Mouse (Mus musculus): Measurements from ENCODE around the gene Camta2. TPM values are rescaled to one million over a fixed set of nuclear protein-coding genes. Genes with fewer than 3 reads are reported as not detected.

Camta2 gene
- 12.8 and 14.1 TPM in 2 replicates for polyA plus RNA-seq (2015; fragmentation: Nextera tagmentation; extraction: Ambion mirVana)

- Histone ChIP-seq H3K27me3 (no peaks in the 10 kb centered on the region), H3K9me3 (replicated peaks) (no peaks in the 10 kb centered on the region), H3K27ac (peak within 1 kb of the TSS; percentile 92), H3K4me1 (peaks cover 22% of the 10 kb centered on the region), H3K4me2 (peak within 1 kb of the TSS; percentile 89), H3K9ac (peak within 1 kb of the TSS; percentile 72), H3K4me3 (replicated peaks) (peak within 1 kb of the TSS; percentile 81), H3K36me3 (peaks cover 32% of the 10 kb centered on the region)
- under 1% methylated on average over 55 of the region's 55 CpGs for WGBS
- peak; percentile 91 for ATAC-seq (replicated peaks; ENCODE audit: low FRiP score)
These were observed at the start of gene Camta2 for GRCm38 (mm10) chr11:70687601-70688199. Gene Camta2 (minus strand): TSS chr11:70688105.

GRCm38 (mm10) chr11:70733256-70733655 is 45.4 kb upstream of the Camta2 start:
- WGBS = 68% methylated on average over 5 of the region's 5 CpGs
- Histone ChIP-seq H3K36me3 (peaks cover 11% of the 10 kb centered on the region), H3K27ac (no peak overlapping the region), H3K9ac (no peak overlapping the region), H3K27me3 (no peaks in the 10 kb centered on the region), H3K4me2 (no peak overlapping the region), H3K4me3 (replicated peaks) (no peak overlapping the region), H3K4me1 (no peaks in the 10 kb centered on the region), H3K9me3 (replicated peaks) (no peaks in the 10 kb centered on the region)
- no peak for ATAC-seq (replicated peaks; ENCODE audit: low FRiP score)

GRCm38 (mm10) chr11:70731178-70731577 is 43.3 kb upstream of the Camta2 start:
- Histone ChIP-seq H3K9ac (no peak overlapping the region), H3K9me3 (replicated peaks) (no peaks in the 10 kb centered on the region), H3K27me3 (no peaks in the 10 kb centered on the region), H3K4me3 (replicated peaks) (no peak overlapping the region), H3K4me2 (no peak overlapping the region), H3K36me3 (peaks cover 32% of the 10 kb centered on the region), H3K4me1 (no peaks in the 10 kb centered on the region), H3K27ac (no peak overlapping the region)
- ATAC-seq (replicated peaks; ENCODE audit: low FRiP score) = no peak
- WGBS = 67% methylated on average over 5 of the region's 5 CpGs

GRCm38 (mm10) chr11:70730427-70731038 is 42.6 kb upstream of the Camta2 start:
- Histone ChIP-seq H3K4me1 (no peaks in the 10 kb centered on the region), H3K27ac (no peak overlapping the region), H3K4me3 (replicated peaks) (no peak overlapping the region), H3K9ac (no peak overlapping the region), H3K4me2 (no peak overlapping the region), H3K27me3 (no peaks in the 10 kb centered on the region), H3K9me3 (replicated peaks) (no peaks in the 10 kb centered on the region), H3K36me3 (peaks cover 39% of the 10 kb centered on the region)
- WGBS = 81% methylated on average over 9 of the region's 9 CpGs
- ATAC-seq (replicated peaks; ENCODE audit: low FRiP score) = no peak

- H3K4me3 ChIP-seq (replicated peaks) = no peak overlapping the region
- no peak for ATAC-seq (replicated peaks; ENCODE audit: low FRiP score)
- no peak overlapping the region for H3K4me2 ChIP-seq
- WGBS = 85% methylated on average over 5 of the region's 5 CpGs
- H3K9ac ChIP-seq = no peak overlapping the region
- H3K9me3 ChIP-seq (replicated peaks) = no peaks in the 10 kb centered on the region
- no peaks in the 10 kb centered on the region for H3K27me3 ChIP-seq
- H3K4me1 ChIP-seq = no peaks in the 10 kb centered on the region
- peaks cover 70% of the 10 kb centered on the region for H3K36me3 ChIP-seq
- H3K27ac ChIP-seq = no peak overlapping the region
These were observed 39.5 kb upstream of the Camta2 start for GRCm38 (mm10) chr11:70727385-70727784.

- H3K9me3 ChIP-seq (replicated peaks) = no peaks in the 10 kb centered on the region
- no peak overlapping the region for H3K4me2 ChIP-seq
- WGBS = 93% methylated on average over 2 of the region's 2 CpGs
- H3K27me3 ChIP-seq = no peaks in the 10 kb centered on the region
- no peak overlapping the region for H3K4me3 ChIP-seq (replicated peaks)
- ATAC-seq (replicated peaks; ENCODE audit: low FRiP score) = no peak
- H3K9ac ChIP-seq = no peak overlapping the region
- H3K27ac ChIP-seq = no peak overlapping the region
- no peaks in the 10 kb centered on the region for H3K4me1 ChIP-seq
- peaks cover 78% of the 10 kb centered on the region for H3K36me3 ChIP-seq
These were observed 38.7 kb upstream of the Camta2 start for GRCm38 (mm10) chr11:70726585-70726984.

GRCm38 (mm10) chr11:70724706-70725105 is 36.8 kb upstream of the Camta2 start:
- ATAC-seq (replicated peaks; ENCODE audit: low FRiP score) = no peak
- Histone ChIP-seq H3K27me3 (no peaks in the 10 kb centered on the region), H3K4me2 (no peak overlapping the region), H3K9ac (no peak overlapping the region), H3K4me3 (replicated peaks) (no peak overlapping the region), H3K36me3 (peaks cover 96% of the 10 kb centered on the region), H3K9me3 (replicated peaks) (no peaks in the 10 kb centered on the region), H3K4me1 (no peaks in the 10 kb centered on the region), H3K27ac (no peak overlapping the region)
- 83% methylated on average over 9 of the region's 9 CpGs for WGBS

GRCm38 (mm10) chr11:70721072-70721471 is 33.2 kb upstream of the Camta2 start:
- Histone ChIP-seq H3K27me3 (no peaks in the 10 kb centered on the region), H3K4me2 (no peak overlapping the region), H3K4me1 (no peaks in the 10 kb centered on the region), H3K36me3 (peaks cover 100% of the 10 kb centered on the region), H3K9ac (no peak overlapping the region), H3K4me3 (replicated peaks) (no peak overlapping the region), H3K27ac (no peak overlapping the region), H3K9me3 (replicated peaks) (no peaks in the 10 kb centered on the region)
- WGBS = 96% methylated on average over 3 of the region's 3 CpGs
- no peak for ATAC-seq (replicated peaks; ENCODE audit: low FRiP score)

GRCm38 (mm10) chr11:70720567-70720966 is 32.7 kb upstream of the Camta2 start:
- no peak overlapping the region for H3K9ac ChIP-seq
- WGBS = 92% methylated on average over 3 of the region's 3 CpGs
- no peaks in the 10 kb centered on the region for H3K9me3 ChIP-seq (replicated peaks)
- H3K27ac ChIP-seq = no peak overlapping the region
- H3K4me1 ChIP-seq = no peaks in the 10 kb centered on the region
- no peaks in the 10 kb centered on the region for H3K27me3 ChIP-seq
- no peak overlapping the region for H3K4me2 ChIP-seq
- H3K36me3 ChIP-seq = peaks cover 99% of the 10 kb centered on the region
- H3K4me3 ChIP-seq (replicated peaks) = no peak overlapping the region
- ATAC-seq (replicated peaks; ENCODE audit: low FRiP score) = no peak

GRCm38 (mm10) chr11:70718481-70718880 is 30.6 kb upstream of the Camta2 start:
- H3K36me3 ChIP-seq = peaks cover 89% of the 10 kb centered on the region
- WGBS = 73% methylated on average over 5 of the region's 5 CpGs
- no peak overlapping the region for H3K9ac ChIP-seq
- H3K27ac ChIP-seq = no peak overlapping the region
- ATAC-seq (replicated peaks; ENCODE audit: low FRiP score) = no peak
- H3K9me3 ChIP-seq (replicated peaks) = no peaks in the 10 kb centered on the region
- no peaks in the 10 kb centered on the region for H3K4me1 ChIP-seq
- no peak overlapping the region for H3K4me3 ChIP-seq (replicated peaks)
- H3K27me3 ChIP-seq = no peaks in the 10 kb centered on the region
- H3K4me2 ChIP-seq = no peak overlapping the region

GRCm38 (mm10) chr11:70715832-70716231 is 27.9 kb upstream of the Camta2 start:
- Histone ChIP-seq H3K4me3 (replicated peaks) (no peak overlapping the region), H3K9ac (no peak overlapping the region), H3K27ac (no peak overlapping the region), H3K4me2 (no peak overlapping the region), H3K36me3 (peaks cover 86% of the 10 kb centered on the region), H3K4me1 (no peaks in the 10 kb centered on the region), H3K27me3 (no peaks in the 10 kb centered on the region), H3K9me3 (replicated peaks) (no peaks in the 10 kb centered on the region)
- 77% methylated on average over 6 of the region's 6 CpGs for WGBS
- ATAC-seq (replicated peaks; ENCODE audit: low FRiP score) = no peak

- no peaks in the 10 kb centered on the region for H3K27me3 ChIP-seq
- no peak for ATAC-seq (replicated peaks; ENCODE audit: low FRiP score)
- no peak overlapping the region for H3K27ac ChIP-seq
- WGBS = 84% methylated on average over 6 of the region's 6 CpGs
- no peaks in the 10 kb centered on the region for H3K4me1 ChIP-seq
- H3K9ac ChIP-seq = no peak overlapping the region
- peaks cover 86% of the 10 kb centered on the region for H3K36me3 ChIP-seq
- no peak overlapping the region for H3K4me2 ChIP-seq
- H3K4me3 ChIP-seq (replicated peaks) = no peak overlapping the region
- no peaks in the 10 kb centered on the region for H3K9me3 ChIP-seq (replicated peaks)
These were observed 25.3 kb upstream of the Camta2 start for GRCm38 (mm10) chr11:70713222-70713621.

GRCm38 (mm10) chr11:70711026-70711425 is 23.1 kb upstream of the Camta2 start:
- Histone ChIP-seq H3K27me3 (no peaks in the 10 kb centered on the region), H3K9me3 (replicated peaks) (no peaks in the 10 kb centered on the region), H3K27ac (no peak overlapping the region), H3K9ac (no peak overlapping the region), H3K4me2 (no peak overlapping the region), H3K4me3 (replicated peaks) (no peak overlapping the region), H3K4me1 (no peaks in the 10 kb centered on the region), H3K36me3 (peaks cover 86% of the 10 kb centered on the region)
- no peak for ATAC-seq (replicated peaks; ENCODE audit: low FRiP score)
- 93% methylated on average over 10 of the region's 10 CpGs for WGBS
